Comparison of ENCODE assay signal across 19 mouse cellular contexts in the genomic region with DNA sequence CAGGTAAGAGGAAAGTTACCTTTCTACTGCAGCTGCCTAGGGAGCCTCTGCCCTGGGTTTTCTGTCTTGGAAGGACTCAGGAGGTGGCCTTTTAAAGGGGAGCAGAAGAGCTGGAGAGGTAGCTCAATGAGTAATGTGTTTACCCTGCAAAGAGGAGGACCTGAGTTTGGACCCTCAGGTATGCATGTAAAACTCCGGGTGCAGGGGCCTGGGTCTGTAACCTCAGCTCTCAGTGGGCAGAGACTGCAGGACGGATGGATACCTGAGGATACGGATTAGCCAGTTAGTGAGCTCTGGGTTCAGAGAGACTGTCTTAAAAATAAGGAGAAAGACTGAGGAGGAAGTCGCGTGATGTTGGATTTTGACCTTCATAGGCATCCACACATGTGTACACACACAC.
DNase-seq lines count a peak whose midpoint lies in the region; ATAC-seq and TF ChIP-seq lines count a peak whose summit lies in the region.
"Had no signal": no experiment of that assay in that cellular context is flagged by ENCODE, and none has a peak within 500 bp of the region (broad histone marks: within the 10 kb centered on the region; RNA-seq: fewer than 3 reads in every experiment).

No protein-coding gene starts in this region.

- H3K9me3 ChIP-seq in forebrain, embryonic 13.5 days (replicated peaks), result no peaks in the 10 kb centered on the region
- H3K9me3 ChIP-seq in forebrain, embryonic 12.5 days, result no peaks in the 10 kb centered on the region
- no peaks in the 10 kb centered on the region for H3K9me3 ChIP-seq in hindbrain, embryonic 15.5 days
- no peaks in the 10 kb centered on the region for H3K9me3 ChIP-seq in midbrain, embryonic 14.5 days (ENCODE audit: control insufficient read depth, low read length)
- no peaks in the 10 kb centered on the region for H3K9me3 ChIP-seq in heart, embryonic 11.5 days (replicated peaks; ENCODE audit: control insufficient read depth, low read length)
- H3K9me3 ChIP-seq: heart, embryonic 15.5 days had no signal

- H3K4me2 ChIP-seq in forebrain, embryonic 13.5 days, result no peak overlapping the region
- H3K4me2 ChIP-seq in forebrain, embryonic 12.5 days, result no peak overlapping the region
- no peak overlapping the region for H3K4me2 ChIP-seq in hindbrain, embryonic 15.5 days
- no peak overlapping the region for H3K4me2 ChIP-seq in midbrain, embryonic 14.5 days (ENCODE audit: low read length)
- H3K4me2 ChIP-seq in heart, embryonic 11.5 days, result no peak overlapping the region
- H3K4me2 ChIP-seq: heart, embryonic 15.5 days; liver, embryonic 11.5 days had no signal

- TF ChIP-seq POLR2A in cortical plate, adult 2 months (IDR thresholded peaks at IDR 0.05; ENCODE audit: extremely low read depth, insufficient read depth, low read length), result no peak

- no peak for DNase-seq in midbrain, embryonic 14.5 days
- no peak for DNase-seq in spleen, adult 18-20 months
- DNase-seq in kidney, postnatal 25 days, result no peak
- DNase-seq: adrenal gland, postnatal 36 days; cerebellum, adult 2 months; heart, postnatal 4 days; lung, adult 2 months; right cerebral cortex, adult 18-20 months; thymus, postnatal 36 days had no signal

- no peak overlapping the region; the same call in 1 of the 2 replicates for H3K9ac ChIP-seq in forebrain, embryonic 13.5 days
- H3K9ac ChIP-seq in forebrain, embryonic 12.5 days, result no peak overlapping the region
- no peak overlapping the region for H3K9ac ChIP-seq in hindbrain, embryonic 15.5 days
- no peak overlapping the region for H3K9ac ChIP-seq in midbrain, embryonic 14.5 days (replicated peaks; ENCODE audit: low read length)
- H3K9ac ChIP-seq in heart, embryonic 11.5 days (ENCODE audit: low read depth, low read length), result no peak overlapping the region
- H3K9ac ChIP-seq: heart, embryonic 15.5 days had no signal

- no peak for TF ChIP-seq CTCF in cortical plate, adult 2 months (IDR thresholded peaks at IDR 0.05; ENCODE audit: extremely low read depth, insufficient read depth, low read length)

- H3K4me1 ChIP-seq in forebrain, embryonic 13.5 days, result peaks cover 48% of the 10 kb centered on the region
- H3K4me1 ChIP-seq in forebrain, embryonic 12.5 days, result peaks cover 45% of the 10 kb centered on the region
- H3K4me1 ChIP-seq in cortical plate, adult 2 months (ENCODE audit: control insufficient read depth, insufficient read depth, low read length), result peaks cover 20% of the 10 kb centered on the region
- H3K4me1 ChIP-seq in hindbrain, embryonic 15.5 days (replicated peaks), result peaks cover 32% of the 10 kb centered on the region
- peaks cover 39% of the 10 kb centered on the region for H3K4me1 ChIP-seq in midbrain, embryonic 14.5 days (ENCODE audit: control insufficient read depth, insufficient read depth, low read length)
- 0 out of 2 replicates have a peak, but pooled peaks cover 5% of the 10 kb centered on the region for H3K4me1 ChIP-seq in heart, embryonic 11.5 days (ENCODE audit: control insufficient read depth, insufficient read depth, low read length)
- H3K4me1 ChIP-seq: heart, embryonic 15.5 days; megakaryocyte, embryonic 14.5 days had no signal

- ATAC-seq in forebrain, embryonic 13.5 days, result no peak
- ATAC-seq in forebrain, embryonic 12.5 days (ENCODE audit: low FRiP score), result no peak
- no peak for ATAC-seq in hindbrain, embryonic 15.5 days (ENCODE audit: low FRiP score, low read depth)
- no peak for ATAC-seq in midbrain, embryonic 14.5 days (ENCODE audit: low FRiP score, low TSS enrichment)
- no peak for ATAC-seq in heart, embryonic 11.5 days (replicated peaks; ENCODE audit: insufficient number of reproducible peaks, low FRiP score, low TSS enrichment)
- ATAC-seq: intestine, embryonic 16.5 days had no signal

- H3K36me3 ChIP-seq in forebrain, embryonic 13.5 days (ENCODE audit: poor library complexity, severe bottlenecking), result peaks cover 10% of the 10 kb centered on the region; the same call in 1 of the 2 replicates
- 0 out of 2 replicates have a peak, but pooled peaks cover 5% of the 10 kb centered on the region for H3K36me3 ChIP-seq in forebrain, embryonic 12.5 days (replicated peaks)
- H3K36me3 ChIP-seq in hindbrain, embryonic 15.5 days, result no peaks in the 10 kb centered on the region
- H3K36me3 ChIP-seq in midbrain, embryonic 14.5 days (ENCODE audit: control insufficient read depth, insufficient read depth, low read length), result no peaks in the 10 kb centered on the region
- H3K36me3 ChIP-seq in heart, embryonic 11.5 days (ENCODE audit: control insufficient read depth, insufficient read depth, low read length), result no peaks in the 10 kb centered on the region
- H3K36me3 ChIP-seq: heart, embryonic 15.5 days had no signal

- peak overlapping the region; percentile 5; the same call in 1 of the 2 replicates for H3K27ac ChIP-seq in forebrain, embryonic 13.5 days
- no peak overlapping the region for H3K27ac ChIP-seq in forebrain, embryonic 12.5 days
- peak overlapping the region; percentile 19; the same call in 1 of the 2 replicates for H3K27ac ChIP-seq in cortical plate, adult 2 months (ENCODE audit: insufficient read depth, low read length)
- H3K27ac ChIP-seq in hindbrain, embryonic 15.5 days (replicated peaks), result peak overlapping the region; percentile 33; the same call in 1 of the 2 replicates
- peak overlapping the region; percentile 67 for H3K27ac ChIP-seq in midbrain, embryonic 14.5 days (replicated peaks; ENCODE audit: low read depth, low read length)
- no peak overlapping the region for H3K27ac ChIP-seq in heart, embryonic 11.5 days (ENCODE audit: low read depth, low read length)
- H3K27ac ChIP-seq: heart, embryonic 15.5 days had no signal

- WGBS in forebrain, embryonic 13.5 days, result 58% methylated on average over 5 of the region's 5 CpGs
- WGBS in forebrain, embryonic 12.5 days, result 61% methylated on average over 5 of the region's 5 CpGs
- WGBS in hindbrain, embryonic 15.5 days, result 67% methylated on average over 5 of the region's 5 CpGs
- 63% methylated on average over 5 of the region's 5 CpGs for WGBS in midbrain, embryonic 14.5 days
- 66% methylated on average over 5 of the region's 5 CpGs for WGBS in heart, embryonic 11.5 days (ENCODE audit: insufficient replicate concordance)

- H3K4me3 ChIP-seq in forebrain, embryonic 13.5 days, result no peak overlapping the region
- no peak overlapping the region for H3K4me3 ChIP-seq in forebrain, embryonic 12.5 days (replicated peaks)
- no peak overlapping the region for H3K4me3 ChIP-seq in cortical plate, adult 2 months (ENCODE audit: insufficient read depth, low read length)
- no peak overlapping the region for H3K4me3 ChIP-seq in hindbrain, embryonic 15.5 days
- H3K4me3 ChIP-seq in midbrain, embryonic 14.5 days (replicated peaks; ENCODE audit: low read depth, low read length), result no peak overlapping the region
- no peak overlapping the region for H3K4me3 ChIP-seq in heart, embryonic 11.5 days (ENCODE audit: low read depth, low read length)
- H3K4me3 ChIP-seq: heart, embryonic 15.5 days; megakaryocyte, embryonic 14.5 days; myocyte had no signal

- H3K27me3 ChIP-seq in forebrain, embryonic 13.5 days, result peaks cover 14% of the 10 kb centered on the region; the same call in 1 of the 2 replicates
- H3K27me3 ChIP-seq in forebrain, embryonic 12.5 days, result peaks cover 30% of the 10 kb centered on the region
- no peaks in the 10 kb centered on the region for H3K27me3 ChIP-seq in hindbrain, embryonic 15.5 days
- no peaks in the 10 kb centered on the region for H3K27me3 ChIP-seq in midbrain, embryonic 14.5 days (ENCODE audit: control insufficient read depth, insufficient read depth, low read length)
- no peaks in the 10 kb centered on the region for H3K27me3 ChIP-seq in heart, embryonic 11.5 days (ENCODE audit: control insufficient read depth, insufficient read depth, low read length)
- H3K27me3 ChIP-seq: heart, embryonic 15.5 days; megakaryocyte, embryonic 14.5 days had no signal

Comparison
In these comparisons a context has a peak if more than half of its experiments do, and no peak if none do; other contexts are left out.
1. H3K27ac ChIP-seq: peak in forebrain, embryonic 13.5 days (single experiment), cortical plate, adult 2 months (single experiment), hindbrain, embryonic 15.5 days (single experiment) and midbrain, embryonic 14.5 days (single experiment); none in forebrain, embryonic 12.5 days (single experiment) and heart, embryonic 11.5 days (single experiment).